Comparison of ENCODE assay signal across 9 mouse cellular contexts in genomic region chr9:14559430-14559829, GRCm38 (mm10). TPM values are rescaled to one million over a fixed set of nuclear protein-coding genes. Genes with fewer than 3 reads are reported as not detected.
DNase-seq lines count a peak whose midpoint lies in the region; ATAC-seq and TF ChIP-seq lines count a peak whose summit lies in the region.
"Had no signal": no experiment of that assay in that cellular context is flagged by ENCODE, and none has a peak within 500 bp of the region (broad histone marks: within the 10 kb centered on the region; RNA-seq: fewer than 3 reads in every experiment).

No protein-coding gene starts in this region.

- 71% methylated on average over 10 of the region's 10 CpGs for WGBS in heart, embryonic 12.5 days

- H3K27ac ChIP-seq in heart, embryonic 12.5 days (ENCODE audit: poor library complexity, severe bottlenecking): no peak overlapping the region
- H3K27ac ChIP-seq: midbrain, embryonic 12.5 days had no signal

- H3K36me3 ChIP-seq in C2C12 (ENCODE audit: control insufficient read depth, insufficient read depth): peaks cover 17% of the 10 kb centered on the region
- peaks cover 87% of the 10 kb centered on the region for H3K36me3 ChIP-seq in heart, embryonic 12.5 days

- H3ac ChIP-seq in C2C12 (ENCODE audit: control insufficient read depth, insufficient read length, low read depth): no peak overlapping the region

- no peak overlapping the region for H3K4me2 ChIP-seq in heart, embryonic 12.5 days
- H3K4me2 ChIP-seq: midbrain, embryonic 12.5 days had no signal

- no peak for TF ChIP-seq CTCF in C2C12 (IDR thresholded peaks at IDR 0.05; ENCODE audit: control insufficient read depth, insufficient read depth, insufficient read length)

- no peak overlapping the region for H3K9ac ChIP-seq in heart, embryonic 12.5 days
- H3K9ac ChIP-seq: midbrain, embryonic 12.5 days had no signal

- peak; percentile 32 for DNase-seq in gastrocnemius, postnatal 14 days
- no peak for DNase-seq in gastrocnemius, postnatal 10 days
- peak; percentile 32 to 35 for DNase-seq in frontal cortex, postnatal 14 days (ENCODE audit: low spot score in 2 of 2)
- DNase-seq in left cerebral cortex, postnatal 25 days (ENCODE audit: low spot score in 2 of 2): peak; percentile 64 to 80
- peak; percentile 52 to 78 for DNase-seq in thymus, postnatal 36 days

- no peaks in the 10 kb centered on the region for H3K27me3 ChIP-seq in C2C12 (ENCODE audit: control insufficient read depth, insufficient read depth, insufficient read length)
- H3K27me3 ChIP-seq in heart, embryonic 12.5 days (replicated peaks): no peaks in the 10 kb centered on the region
- H3K27me3 ChIP-seq: midbrain, embryonic 12.5 days had no signal

- ATAC-seq in erythroid progenitor cell, adult 5-6 weeks (replicated peaks; ENCODE audit: low FRiP score, poor library complexity, severe bottlenecking): no peak
- ATAC-seq in heart, embryonic 12.5 days (ENCODE audit: insufficient number of reproducible peaks, low FRiP score): no peak

- no peaks in the 10 kb centered on the region for H3K4me1 ChIP-seq in heart, embryonic 12.5 days (replicated peaks)
- H3K4me1 ChIP-seq: midbrain, embryonic 12.5 days had no signal

- H3K4me3 ChIP-seq in C2C12 (ENCODE audit: insufficient read depth, poor library complexity, severe bottlenecking): no peak overlapping the region
- H3K4me3 ChIP-seq in heart, embryonic 12.5 days: no peak overlapping the region
- H3K4me3 ChIP-seq: midbrain, embryonic 12.5 days had no signal

- H3K79me2 ChIP-seq in C2C12 (ENCODE audit: control insufficient read depth, insufficient read depth): no peaks in the 10 kb centered on the region

- intact Hi-C loops in gastrocnemius, postnatal 14 days (cut with DNase I; ENCODE audit: low total_unique reads): no loop called here
- intact Hi-C loops in left cerebral cortex, postnatal 25 days (cut with DNase I): no loop called here

- no peaks in the 10 kb centered on the region for H3K9me3 ChIP-seq in heart, embryonic 12.5 days (replicated peaks)
- H3K9me3 ChIP-seq: midbrain, embryonic 12.5 days had no signal

- no peaks in the 10 kb centered on the region for H3K79me3 ChIP-seq in C2C12 (ENCODE audit: low read depth)

TF ChIP-seq in C2C12, 6 proteins besides CTCF, POLR2A, EP300 and RAD21:
- TF ChIP-seq FOSL1 (IDR thresholded peaks at IDR 0.05; ENCODE audit: insufficient read depth, low read length, poor library complexity, severe bottlenecking): no peak
- no peak for TF ChIP-seq MAX (IDR thresholded peaks at IDR 0.05)
- TF ChIP-seq CEBPB (IDR thresholded peaks at IDR 0.05; ENCODE audit: low read depth): no peak
- no peak for TF ChIP-seq USF1 (IDR thresholded peaks at IDR 0.05; ENCODE audit: low read depth)
- peak; percentile 28 for TF ChIP-seq MYOD1 (IDR thresholded peaks at IDR 0.05; ENCODE audit: control insufficient read depth, insufficient read length, low read depth)

RNA-seq across cellular contexts. Expression of gene Cwc15, which starts 59.0 kb away (rescaled TPM):
- 10 to 100 TPM; 94.1 to 94.4 TPM for total RNA-seq in gastrocnemius, postnatal 14 days (2021)
- total RNA-seq in gastrocnemius, postnatal 10 days (2021): 100 to 1,000 TPM; 101 to 102 TPM
- polyA plus RNA-seq in C2C12 (2012; fragmentation: generic; extraction: Trizol): 85.2 TPM
- total RNA-seq in left cerebral cortex, postnatal 25 days (2021): 10 to 100 TPM; 86.3 to 89.3 TPM
- total RNA-seq in erythroid progenitor cell, adult 5-6 weeks (2015; ENCODE audit: low replicate concordance): 77.8 and 93.1 TPM in 2 replicates
- total RNA-seq in erythroid progenitor cell, adult 5-6 weeks (2017; ENCODE audit: low replicate concordance): 81.4 and 94.3 TPM in 2 replicates
- polyA plus RNA-seq in heart, embryonic 12.5 days (2016; fragmentation: Nextera tagmentation; extraction: Ambion mirVana): 126 and 130 TPM in 2 replicates

RNA-seq across cellular contexts. Expression of gene Kdm4d, which starts 59.1 kb away (rescaled TPM):
- not detected for total RNA-seq in gastrocnemius, postnatal 14 days (2021)
- under 1 TPM; 0.09 to 0.11 TPM for total RNA-seq in gastrocnemius, postnatal 10 days (2021)
- 0.02 TPM for polyA plus RNA-seq in C2C12 (2012; fragmentation: generic; extraction: Trizol)
- 1 to 10 TPM; 1.5 to 1.9 TPM for total RNA-seq in left cerebral cortex, postnatal 25 days (2021)
- total RNA-seq in erythroid progenitor cell, adult 5-6 weeks (2015; ENCODE audit: low replicate concordance): not detected in 2 replicates
- total RNA-seq in erythroid progenitor cell, adult 5-6 weeks (2017; ENCODE audit: low replicate concordance): 0.13 TPM in 1 of 2 replicates, not detected in the other
- polyA plus RNA-seq in heart, embryonic 12.5 days (2016; fragmentation: Nextera tagmentation; extraction: Ambion mirVana): 0.14 and 0.15 TPM in 2 replicates
